Mouse (Mus musculus) spleen, postnatal 10 days (tissue): ENCODE measurements around the gene Enpp4.

Source experiments
- DNase-seq, 2 experiments: peaks; one replicate each; pipeline ENCODE4 v3.0.0; 2021 to 2022; ENCODE audit warnings: low spot score in 2 of 2

Enpp4 gene

DNA sequence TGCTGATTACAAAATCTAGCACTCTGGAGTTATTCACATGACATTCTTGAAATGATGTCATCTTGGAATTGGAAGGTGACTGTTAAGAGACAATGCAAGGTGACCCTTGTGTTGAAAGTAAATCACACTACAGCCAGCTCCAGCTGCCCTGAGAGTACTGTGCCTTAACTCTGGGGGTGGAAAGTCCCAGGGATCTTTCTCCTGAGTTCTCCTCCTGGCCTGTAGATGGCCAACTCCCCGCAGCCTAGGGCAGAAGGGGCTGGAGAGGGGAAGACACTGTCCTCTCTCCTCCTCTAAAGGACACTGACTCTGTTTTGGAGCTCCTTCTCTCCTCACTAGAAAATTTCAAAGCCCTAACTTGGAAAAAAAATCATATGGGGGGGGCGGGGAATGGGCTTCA, 14.1 kb downstream of the Enpp4 start:
- no peak for DNase-seq

DNA sequence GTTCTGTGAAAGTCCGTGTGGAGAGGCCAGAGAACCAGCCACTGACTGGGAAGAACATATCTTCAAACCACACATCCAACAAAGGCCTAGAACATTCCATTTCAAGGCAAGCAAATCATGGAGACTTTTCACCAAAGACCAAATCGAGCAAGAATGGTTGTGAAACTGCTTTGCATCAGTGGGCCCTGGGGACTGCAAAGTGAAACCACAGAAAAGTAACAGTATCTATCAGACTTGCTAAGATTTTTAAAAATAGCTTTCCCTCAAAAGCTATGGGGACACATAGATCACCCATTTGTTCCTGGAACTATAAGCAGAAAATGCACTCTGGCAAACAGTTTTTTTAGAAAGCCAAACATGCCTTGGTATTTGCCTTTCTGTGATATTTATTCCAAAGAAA, 14.7 kb downstream of the Enpp4 start:
- no peak for DNase-seq

DNA sequence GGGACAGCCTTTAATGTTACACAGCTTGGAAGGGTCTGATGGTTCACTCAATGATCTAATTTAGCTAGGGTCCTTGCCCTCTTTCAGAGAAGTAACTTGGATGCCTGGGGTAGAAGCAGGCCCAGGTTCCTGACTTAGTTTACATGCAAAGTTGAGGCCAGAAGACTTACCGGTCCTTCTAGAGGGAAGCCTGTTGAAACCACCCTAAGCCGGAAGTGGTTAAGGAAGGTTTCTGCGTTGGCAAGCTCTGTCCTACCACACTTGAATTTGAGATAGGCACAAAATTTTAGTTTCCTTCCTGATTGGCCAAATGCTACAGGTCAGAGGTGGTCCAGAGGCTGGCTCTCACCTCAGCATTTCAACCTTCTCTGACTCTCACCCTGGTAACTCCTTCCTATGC, 17.4 kb downstream of the Enpp4 start:
- no peak for DNase-seq

DNA sequence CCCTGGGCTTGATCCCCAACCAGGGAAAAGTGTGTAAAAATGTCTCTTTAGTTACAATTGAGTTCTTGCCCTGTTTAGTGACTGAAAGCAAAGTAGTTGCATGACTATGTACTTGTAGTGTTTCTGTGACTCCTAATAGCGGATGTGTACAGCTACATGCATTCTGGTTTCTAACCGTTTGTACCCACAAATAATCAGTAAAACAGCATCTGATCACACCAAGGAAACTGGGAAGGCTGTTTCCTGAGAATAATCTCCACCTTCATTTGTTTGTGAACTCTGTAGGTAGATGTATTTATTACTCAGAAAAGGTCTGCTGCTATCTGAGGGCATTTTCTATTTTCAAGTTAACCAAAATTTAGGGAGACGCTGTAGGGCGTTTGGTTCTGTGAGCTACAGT, 22.5 kb downstream of the Enpp4 start:
- DNase-seq: no peak

DNA sequence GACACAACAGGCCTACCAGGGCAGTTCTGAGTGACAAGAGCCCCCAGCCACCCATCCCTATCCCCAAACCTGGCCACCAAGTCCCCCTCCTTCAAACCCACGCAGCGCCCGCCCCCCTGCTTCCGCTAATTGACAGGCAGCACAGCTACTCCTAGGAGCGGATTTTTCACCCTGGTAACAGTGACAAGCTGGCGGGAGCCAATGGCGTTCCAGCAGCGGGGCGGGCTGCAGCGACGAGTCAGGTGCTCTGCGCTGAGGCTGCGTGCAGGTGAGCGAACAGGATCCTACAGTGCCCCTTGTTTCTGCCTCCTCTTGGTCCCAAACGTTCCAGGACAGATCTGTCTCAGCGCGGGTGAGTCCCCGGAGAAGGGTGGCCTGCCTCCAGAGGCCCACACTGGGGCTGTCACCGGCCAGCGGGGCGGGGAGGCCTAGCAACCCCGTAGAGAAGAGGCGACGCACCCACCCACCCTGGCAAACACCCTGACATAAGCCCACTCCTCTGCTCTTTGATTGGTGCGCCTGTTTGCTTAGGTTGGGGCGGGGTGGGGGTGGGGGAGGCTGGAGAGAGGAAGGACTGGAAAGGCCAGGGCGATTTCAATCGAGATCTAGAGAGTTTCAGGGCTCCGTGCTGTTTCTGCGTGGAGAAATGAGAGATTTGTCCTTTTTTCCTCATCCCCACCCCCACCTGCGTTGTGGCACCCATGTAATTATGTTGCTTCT, 26.8 kb downstream of the Enpp4 start, which contains the start of gene Enpp5:
TSS of gene Enpp5 (plus strand) at position 183 of the 720 bp plus-strand sequence.
- peak; percentile 44 to 76 for DNase-seq

DNA sequence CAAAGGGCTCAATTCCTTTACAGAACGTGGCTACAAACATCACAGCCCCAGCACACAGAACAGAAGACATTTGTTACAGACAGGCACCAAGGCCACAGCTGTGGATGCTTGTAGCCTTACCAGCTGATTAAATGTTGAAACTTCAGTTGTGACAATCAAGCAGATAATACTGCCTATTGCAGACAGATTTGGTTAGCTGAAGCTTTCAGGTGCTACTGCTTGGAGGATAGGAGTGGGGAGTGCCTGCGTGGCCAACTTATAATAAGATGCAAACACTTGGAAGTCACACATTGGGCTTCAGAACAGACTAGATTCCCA, 27.8 kb downstream of the Enpp4 start:
- no peak for DNase-seq

DNA sequence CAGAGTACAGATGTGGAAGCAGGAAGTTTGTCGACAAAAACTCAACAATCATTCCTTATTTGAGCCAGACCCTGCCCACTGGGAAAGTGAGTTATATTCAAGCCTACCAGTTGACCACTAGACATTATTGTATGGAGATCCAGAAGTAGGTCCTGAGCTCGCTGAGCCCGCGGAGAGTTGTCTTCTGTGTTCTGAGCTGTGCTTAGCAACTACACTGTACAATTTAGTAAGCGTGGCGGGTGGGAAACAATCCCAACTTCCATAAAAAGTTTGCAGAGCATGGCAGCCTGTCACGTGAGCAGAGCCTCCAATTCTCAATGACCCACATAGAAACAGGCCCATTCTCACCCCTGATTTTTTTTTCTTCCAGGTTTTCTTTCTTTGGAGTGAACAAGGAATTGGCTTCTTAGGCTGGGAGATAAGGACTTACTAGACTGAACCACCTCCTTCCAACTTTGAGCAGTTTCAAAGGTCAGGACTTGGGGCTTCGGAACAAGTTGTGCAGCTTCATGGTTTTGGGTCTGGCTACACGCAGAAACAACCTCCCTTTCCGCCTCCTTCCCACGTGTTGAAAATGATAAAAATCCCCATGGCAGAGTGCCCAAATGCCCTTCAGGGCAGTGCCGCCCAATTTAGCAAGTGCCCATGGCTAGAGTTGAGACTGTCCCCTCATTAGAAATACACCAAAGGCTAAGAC, 28.3 kb downstream of the Enpp4 start:
- DNase-seq: peak in 1 of 2 experiments; percentile 36

DNA sequence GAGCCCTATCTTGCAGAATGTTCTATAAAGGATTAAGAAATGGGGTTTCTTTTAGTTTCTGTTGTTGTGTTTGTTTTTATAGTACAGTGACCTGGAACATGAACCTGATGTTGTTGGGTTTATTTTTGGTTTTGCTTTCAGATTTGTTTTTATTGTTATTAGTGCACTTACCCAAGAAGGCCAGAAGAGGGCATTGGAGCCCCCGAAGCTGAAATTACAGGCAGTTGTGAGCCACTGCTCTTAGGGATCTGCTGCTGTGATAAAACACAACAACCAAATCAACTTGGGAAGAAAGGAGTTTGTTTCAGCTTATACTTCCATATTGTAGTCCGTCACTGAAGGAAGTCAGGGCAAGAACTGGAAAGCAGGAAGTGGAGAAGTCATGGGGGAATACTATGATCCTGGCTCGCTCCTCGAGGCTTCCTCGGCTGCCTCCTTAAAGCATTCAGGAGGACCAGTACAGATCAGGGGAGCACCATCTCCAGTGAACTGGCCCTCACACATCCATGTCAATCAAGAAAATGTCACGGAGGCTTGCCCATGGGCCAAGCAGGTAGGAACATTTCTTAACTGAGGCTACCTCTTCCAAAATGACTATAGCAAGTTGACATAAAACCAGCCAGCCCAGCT, 29.4 kb downstream of the Enpp4 start:
- DNase-seq: no peak

DNA sequence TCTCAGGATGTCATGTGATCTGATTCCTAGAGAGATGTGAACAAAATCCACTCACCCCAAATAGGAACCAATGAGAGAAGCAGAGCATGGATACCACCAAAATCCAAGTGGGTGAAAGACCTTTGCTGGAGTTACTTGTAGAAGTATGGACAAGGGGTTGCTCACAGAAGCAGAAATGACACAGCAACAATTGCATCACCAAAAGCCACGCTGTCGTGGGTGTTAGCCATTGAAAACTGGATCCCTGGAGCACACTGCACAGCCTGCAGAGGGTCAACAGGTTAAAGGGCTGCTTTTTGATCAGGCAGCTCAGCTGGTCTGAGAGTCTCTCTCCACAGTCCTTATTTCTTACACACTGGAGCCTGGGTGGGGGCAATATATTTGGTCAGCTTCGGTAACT, 30.0 kb downstream of the Enpp4 start:
- no peak for DNase-seq

DNA sequence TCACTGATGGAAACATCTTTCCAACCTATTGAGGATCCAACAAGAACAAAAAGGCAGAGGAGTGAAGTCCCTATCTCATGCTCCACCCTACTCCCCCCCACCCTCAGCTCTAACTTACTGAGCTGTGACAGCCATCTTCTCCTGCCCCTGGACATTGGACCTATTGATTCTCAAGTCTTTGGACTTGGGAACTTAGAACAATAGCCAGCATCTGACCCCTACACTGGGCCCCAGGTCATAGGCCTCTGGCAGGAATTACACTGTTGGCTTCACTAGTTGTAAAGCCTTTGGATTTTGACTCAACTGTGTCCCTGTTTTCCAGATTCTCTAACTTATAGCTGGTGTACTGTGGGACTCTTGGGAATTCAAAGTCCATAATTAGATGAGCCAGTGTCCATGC, 33.9 kb downstream of the Enpp4 start:
- DNase-seq: no peak

DNA sequence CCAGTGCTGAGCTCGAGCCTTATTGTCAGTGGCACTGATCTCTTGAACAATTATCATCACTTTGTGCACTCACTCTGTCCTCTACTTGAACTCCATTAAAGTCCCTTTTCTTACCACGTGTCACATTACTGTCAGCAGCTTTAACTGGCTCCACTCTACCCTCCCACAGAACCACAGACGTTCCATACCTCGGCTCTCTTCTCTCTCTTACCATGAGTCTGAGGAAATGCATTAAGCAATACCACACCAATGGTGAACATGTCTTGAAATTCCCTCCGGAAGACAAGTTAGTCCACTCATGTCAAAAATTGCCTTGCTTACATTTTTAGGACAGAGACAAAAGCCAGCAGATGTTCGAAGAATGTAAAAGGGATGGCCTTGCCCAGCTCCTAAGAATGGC, 36.7 kb downstream of the Enpp4 start:
- DNase-seq: no peak

DNA sequence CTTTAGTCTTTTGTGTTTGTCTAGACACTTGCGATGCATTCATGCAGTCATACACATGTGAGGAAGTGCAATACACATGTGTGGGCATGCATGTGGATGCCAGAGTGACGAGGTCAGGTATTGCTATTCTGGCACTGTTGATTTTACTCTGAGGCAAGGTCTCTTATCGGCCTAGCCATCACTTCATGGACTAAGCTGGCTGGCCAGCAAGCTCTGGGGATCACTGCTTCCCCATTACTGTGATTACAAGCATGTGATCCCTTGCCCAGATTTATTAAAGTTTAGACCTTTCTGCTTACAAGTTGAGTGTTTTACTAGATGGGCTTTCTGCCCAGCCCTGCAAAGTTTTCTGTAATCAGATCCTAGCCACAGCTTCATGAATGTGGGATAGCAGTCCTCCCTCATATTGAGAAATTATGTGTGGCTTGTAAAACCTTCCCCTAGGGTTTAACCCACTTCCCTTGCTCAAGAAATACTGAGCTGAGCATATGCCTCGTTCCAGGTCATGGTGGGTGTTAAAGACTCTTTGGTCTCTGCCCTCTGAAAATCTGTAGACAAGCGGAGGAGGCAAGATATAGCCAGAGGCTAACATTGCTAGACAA, 44.2 kb downstream of the Enpp4 start:
- no peak for DNase-seq

DNA sequence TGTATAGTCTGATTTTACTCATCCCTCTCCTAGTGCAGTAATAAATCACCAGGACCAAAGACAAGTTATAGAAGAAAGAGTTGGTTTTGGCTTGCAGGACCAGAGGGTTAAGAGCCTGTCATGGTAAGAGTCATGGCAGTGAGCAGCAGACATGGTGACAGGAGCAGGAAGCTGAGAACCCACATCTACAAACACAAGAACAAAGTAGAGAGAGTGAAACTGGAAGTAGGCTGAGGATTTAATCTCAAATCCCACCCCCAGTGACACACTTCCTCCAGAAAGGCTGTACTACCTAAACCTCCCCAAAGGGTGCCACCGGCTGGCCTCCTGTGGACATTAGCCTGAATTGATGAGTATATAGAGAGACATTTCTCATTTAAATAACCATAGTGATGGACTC, 44.8 kb downstream of the Enpp4 start:
- DNase-seq: no peak

DNA sequence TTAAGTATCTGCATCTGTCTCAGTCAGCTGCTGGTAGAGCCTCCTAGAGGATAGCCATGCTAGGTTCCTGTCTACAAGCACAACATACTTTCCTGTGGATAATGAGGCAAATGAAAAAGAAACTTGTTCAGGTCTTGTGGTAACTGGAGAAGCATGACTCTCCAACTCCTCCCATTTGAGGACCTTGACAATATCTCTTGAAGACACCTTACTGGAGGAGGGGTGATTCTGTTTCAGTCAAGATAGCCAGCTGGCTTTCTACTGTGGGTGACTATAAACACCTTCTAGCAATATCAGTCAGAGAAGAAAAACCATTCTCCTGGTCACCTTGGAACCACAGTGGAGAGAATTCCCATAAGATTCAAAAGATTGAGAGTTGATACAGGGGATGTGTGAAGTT, 47.5 kb downstream of the Enpp4 start:
- no peak for DNase-seq

DNA sequence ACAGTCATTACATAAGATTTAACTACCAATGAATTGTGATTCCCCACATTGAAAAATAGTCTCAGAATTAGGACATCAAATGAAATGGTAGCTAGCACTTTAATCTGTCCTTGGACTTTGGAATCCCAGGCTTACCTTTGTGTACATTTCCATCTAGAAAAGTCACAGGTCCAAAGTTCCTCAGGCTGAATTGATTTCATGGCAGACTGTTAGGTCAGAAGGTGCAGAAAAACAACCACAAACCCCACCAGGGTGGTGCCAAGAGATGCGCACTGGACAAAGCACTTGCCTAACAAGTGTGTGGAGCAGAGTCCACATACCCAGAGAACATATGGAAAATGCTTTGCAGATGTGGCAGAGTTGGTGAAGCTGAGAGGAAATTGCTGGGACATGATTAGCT, 48.5 kb downstream of the Enpp4 start:
- DNase-seq: no peak

DNA sequence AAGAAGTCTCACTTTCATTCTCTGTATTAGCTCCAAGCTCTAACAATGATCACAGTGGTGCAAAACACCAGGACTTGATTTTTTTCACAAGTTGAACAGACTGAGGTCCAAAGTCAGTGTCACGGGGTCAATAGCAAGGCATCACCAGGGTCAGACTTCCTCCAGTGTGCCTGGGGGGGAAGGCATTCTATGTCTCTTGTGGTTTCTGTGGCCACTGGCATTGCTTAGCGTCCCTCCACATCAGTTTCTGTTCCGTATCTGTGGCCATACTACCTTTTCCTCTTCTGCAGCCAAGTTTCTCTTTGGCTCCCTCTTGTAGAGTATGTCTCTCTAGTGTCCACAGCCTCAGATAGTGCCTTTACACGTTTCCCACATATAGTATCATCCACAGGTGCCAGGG, 52.2 kb downstream of the Enpp4 start:
- peak in 1 of 2 experiments; percentile 22 for DNase-seq
